Mouse (Mus musculus) adrenal gland, postnatal 4 days (tissue): ENCODE data around the gene Gm6592. TPM values are rescaled to one million over a fixed set of nuclear protein-coding genes. Genes with fewer than 3 reads are reported as not detected.
"Not testable (repeated sequence)": the region's sequence is repeated elsewhere in the genome, so short reads cannot be mapped to it uniquely, and the experiment has no call there.

Experiments used
- DNase-seq, 2 experiments: peaks; one replicate each; pipeline ENCODE4 v3.0.0; 2021 to 2022; ENCODE audit warnings: low spot score in 2 of 2, mixed read lengths in 2 of 2
- long read RNA-seq, 2 experiments: library from polyadenylated mRNA; stranded (forward); transcript quantifications; one replicate each; pipeline ENCODE4 v2.0.0; 2021
- total RNA-seq, 2 experiments: library from RNA; stranded (reverse); gene quantifications; 2 replicates each; pipeline ENCODE4 v1.2.3; 2021

Gm6592 gene
- not detected for total RNA-seq
- long read RNA-seq, experiment 1: 0 reads
- long read RNA-seq, experiment 2: 0 reads

GRCm38 (mm10) chrX:8843694-8844093, at the start of gene Gm6592:
Gm6592 (plus strand) TSS chrX:8843994.
- DNase-seq: no peak

- DNase-seq: not testable (repeated sequence)
Observed at GRCm38 (mm10) chrX:8803391-8803790, 40.4 kb upstream of the Gm6592 start, which contains the start of gene Ssxb5. Ssxb5 (plus strand) TSS chrX:8803691.

GRCm38 (mm10) chrX:8832043-8832442, 11.8 kb upstream of the Gm6592 start:
- peak in 1 of 2 experiments; percentile 3 for DNase-seq

- no peak for DNase-seq
Observed at GRCm38 (mm10) chrX:8852486-8852885, 8.7 kb downstream of the Gm6592 start.

GRCm38 (mm10) chrX:8864331-8864730, 20.5 kb downstream of the Gm6592 start:
- peak; percentile 5 to 28 for DNase-seq

- not testable (repeated sequence) for DNase-seq
Observed at GRCm38 (mm10) chrX:8873953-8874352, 30.2 kb downstream of the Gm6592 start, which contains the start of gene Gm5751. Gm5751 (plus strand) TSS chrX:8874253.

- no peak for DNase-seq
Observed at GRCm38 (mm10) chrX:8884336-8884735, 40.5 kb downstream of the Gm6592 start.

GRCm38 (mm10) chrX:8891975-8892342, 48.2 kb downstream of the Gm6592 start:
- no peak for DNase-seq

- peak; percentile 32 to 50 for DNase-seq
Observed at GRCm38 (mm10) chrX:8892343-8893155, 48.8 kb downstream of the Gm6592 start, which contains the start of gene B630019K06Rik. B630019K06Rik (plus strand) TSS chrX:8892382.

DNA sequence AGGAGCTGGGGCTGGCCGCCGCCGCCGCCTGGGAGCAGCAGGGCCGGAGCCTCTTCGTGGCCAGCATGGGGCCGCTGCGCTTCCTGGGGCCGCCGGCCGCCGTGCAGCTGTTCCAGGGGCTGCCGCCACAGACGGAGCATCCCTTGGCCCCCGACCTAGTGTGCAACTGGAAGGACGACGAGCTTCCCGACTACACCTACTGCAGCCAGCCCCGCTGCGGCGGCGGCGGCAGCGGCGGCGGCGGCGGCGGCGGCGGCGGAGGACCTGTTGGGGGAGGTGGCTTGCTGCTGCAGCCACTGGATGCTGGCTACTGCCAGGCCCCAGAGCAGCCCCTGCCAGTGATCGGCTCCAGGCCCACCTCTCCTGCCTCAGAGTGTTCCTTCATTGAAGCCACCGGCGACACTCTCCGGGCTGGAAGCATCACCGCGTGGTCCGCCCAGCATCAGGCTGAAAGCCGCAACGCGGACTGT, 49.4 kb downstream of the Gm6592 start:
- DNase-seq: peak; percentile 2 to 4

Other genes starting within 250 kb of the Gm6592 start
- not detected for gene Ssxb8, start 153.2 kb upstream of the Gm6592 start, total RNA-seq
- not detected for gene Ssx9, start 95.6 kb upstream of the Gm6592 start, total RNA-seq
- gene Ssxb5, start 40.3 kb upstream of the Gm6592 start, total RNA-seq: not detected
- not detected for gene Gm5751, start 30.3 kb downstream of the Gm6592 start, total RNA-seq
- gene B630019K06Rik, start 48.4 kb downstream of the Gm6592 start, total RNA-seq: 10 to 100 TPM; 12.7 to 15.0 TPM
- gene Fthl17b, start 119.0 kb downstream of the Gm6592 start, total RNA-seq: not detected
- gene Fthl17c, start 132.6 kb downstream of the Gm6592 start, total RNA-seq: not detected
- not detected for gene Fthl17d, start 142.8 kb downstream of the Gm6592 start, total RNA-seq
- not detected for gene Fthl17e, start 189.5 kb downstream of the Gm6592 start, total RNA-seq
- not detected for gene Fthl17f, start 219.0 kb downstream of the Gm6592 start, total RNA-seq